Mouse (Mus musculus) forebrain, embryonic 14.5 days (tissue): ENCODE results near the gene Minpp1. TPM values are rescaled to one million over a fixed set of nuclear protein-coding genes. Genes with fewer than 3 reads are reported as not detected.

Experiments used
- ATAC-seq: fragments of 200-750 bp; cut with Nextera tagmentation; 2 replicates; pipeline ENCODE4 v1.8.0; 2017; ENCODE audit warnings: mild to moderate bottlenecking, moderate library complexity
- DNase-seq: peaks from one replicate; pipeline ENCODE4 v3.0.0-alpha.2; 2015; ENCODE audit warnings: low spot score
- H3K27ac ChIP-seq: fragments of 300-500 bp; sonication (generic); 2 replicates; pipeline ENCODE4 v1.5.1; 2014; ENCODE audit warnings: low read depth, mild to moderate bottlenecking, control low read depth, low read length, moderate library complexity
- H3K27me3 ChIP-seq: fragments of 300-500 bp; sonication (generic); replicated peaks from 2 replicates; pipeline ENCODE4 v1.6.1; 2014; ENCODE audit warnings: low read length, control low read depth, mixed read lengths; ENCODE audit not compliant: control insufficient read depth, insufficient read depth
- H3K36me3 ChIP-seq: fragments of 300-500 bp; sonication (generic); 2 replicates; pipeline ENCODE4 v1.6.1; 2014; ENCODE audit warnings: low read length, control low read depth; ENCODE audit not compliant: control insufficient read depth, insufficient read depth
- H3K4me1 ChIP-seq: fragments of 300-500 bp; sonication (generic); 2 replicates; pipeline ENCODE4 v1.6.1; 2014; ENCODE audit warnings: antibody characterized with exemption, low read length, control low read depth; ENCODE audit not compliant: control insufficient read depth, insufficient read depth
- H3K4me2 ChIP-seq: fragments of 300-500 bp; sonication (generic); 2 replicates; pipeline ENCODE4 v1.6.1; 2014; ENCODE audit warnings: mild to moderate bottlenecking, control low read depth, low read length
- H3K4me3 ChIP-seq: fragments of 300-500 bp; sonication (generic); 2 replicates; pipeline ENCODE4 v1.5.1; 2014; ENCODE audit warnings: low read depth, low read length, control low read depth
- H3K9ac ChIP-seq: fragments of 300-500 bp; sonication (generic); 2 replicates; pipeline ENCODE4 v1.6.1; 2014; ENCODE audit warnings: mild to moderate bottlenecking, low read length, control low read depth, moderate library complexity
- H3K9me3 ChIP-seq: fragments of 300-500 bp; sonication (generic); replicated peaks from 2 replicates; pipeline ENCODE4 v1.6.1; 2016; ENCODE audit warnings: low read length, control low read depth, mixed read lengths; ENCODE audit not compliant: control insufficient read depth
- WGBS: fragments of 180-500 bp; shearing (Covaris S2); extraction: QIAGEN DNeasy Blood & Tissue Kit; methylation state at CpG from one replicate; pipeline ENCODE4 v1.1.7; 2014; 5-methylcytosine and 5-hydroxymethylcytosine counted together
- polyA plus RNA-seq: library from polyadenylated mRNA; unstranded; fragments of >200 nt; fragmentation: Nextera tagmentation; extraction: Ambion mirVana; gene quantifications from 2 replicates; pipeline ENCODE4 v1.2.1, GENCODE M21; 2014

Gene Minpp1
- polyA plus RNA-seq, 1 experiment from 2014 or later = 37.5 TPM

GRCm38 (mm10) chr19:32527139-32527538 lies 41.6 kb downstream of the Minpp1 start:
- Histone ChIP-seq H3K4me3 (no peak overlapping the region), H3K4me1 (no peaks in the 10 kb centered on the region), H3K9ac (no peak overlapping the region), H3K36me3 (no peaks in the 10 kb centered on the region), H3K27me3 (no peaks in the 10 kb centered on the region), H3K4me2 (no peak overlapping the region), H3K9me3 (no peaks in the 10 kb centered on the region), H3K27ac (no peak overlapping the region)
- WGBS = 95% methylated on average over 5 of the region's 5 CpGs
- DNase-seq (no peak), ATAC-seq (no peak)

- DNase-seq = no peak
- no peak overlapping the region for H3K4me2 ChIP-seq
- WGBS = 53% methylated on average over 3 of the region's 3 CpGs
- H3K9me3 ChIP-seq = no peaks in the 10 kb centered on the region
- no peaks in the 10 kb centered on the region for H3K27me3 ChIP-seq
- H3K36me3 ChIP-seq = no peaks in the 10 kb centered on the region
- no peak overlapping the region for H3K9ac ChIP-seq
- no peak overlapping the region for H3K4me3 ChIP-seq
- no peak for ATAC-seq
- H3K27ac ChIP-seq = no peak overlapping the region
- H3K4me1 ChIP-seq = no peaks in the 10 kb centered on the region
Measured at GRCm38 (mm10) chr19:32528723-32529122, 43.2 kb downstream of the Minpp1 start.

- no peak for DNase-seq
- H3K4me2 ChIP-seq = no peak overlapping the region
- no peaks in the 10 kb centered on the region for H3K4me1 ChIP-seq
- no peak overlapping the region for H3K9ac ChIP-seq
- 48% methylated on average over 11 of the region's 11 CpGs for WGBS
- no peaks in the 10 kb centered on the region for H3K36me3 ChIP-seq
- H3K9me3 ChIP-seq = no peaks in the 10 kb centered on the region
- H3K27ac ChIP-seq = no peak overlapping the region
- no peaks in the 10 kb centered on the region for H3K27me3 ChIP-seq
- no peak for ATAC-seq
- no peak overlapping the region for H3K4me3 ChIP-seq
Measured at GRCm38 (mm10) chr19:32529252-32529942, 43.8 kb downstream of the Minpp1 start.

GRCm38 (mm10) chr19:32530296-32530695 lies 44.7 kb downstream of the Minpp1 start:
- H3K27ac ChIP-seq = no peak overlapping the region
- 91% methylated on average over 7 of the region's 7 CpGs for WGBS
- no peak overlapping the region for H3K4me2 ChIP-seq
- DNase-seq (no peak), ATAC-seq (no peak)
- no peak overlapping the region for H3K4me3 ChIP-seq
- H3K9ac ChIP-seq = no peak overlapping the region
- no peaks in the 10 kb centered on the region for H3K27me3 ChIP-seq
- H3K36me3 ChIP-seq = no peaks in the 10 kb centered on the region
- H3K4me1 ChIP-seq = no peaks in the 10 kb centered on the region
- H3K9me3 ChIP-seq = no peaks in the 10 kb centered on the region

- no peak overlapping the region for H3K4me2 ChIP-seq
- no peak overlapping the region for H3K9ac ChIP-seq
- H3K4me1 ChIP-seq = no peaks in the 10 kb centered on the region
- no peak overlapping the region for H3K27ac ChIP-seq
- no peak overlapping the region for H3K4me3 ChIP-seq
- no peak for DNase-seq
- no peaks in the 10 kb centered on the region for H3K36me3 ChIP-seq
- no peak for ATAC-seq
- 76% methylated on average over 3 of the region's 3 CpGs for WGBS
- H3K9me3 ChIP-seq = no peaks in the 10 kb centered on the region
- no peaks in the 10 kb centered on the region for H3K27me3 ChIP-seq
Measured at GRCm38 (mm10) chr19:32532331-32532730, 46.8 kb downstream of the Minpp1 start.

GRCm38 (mm10) chr19:32532737-32533505 lies 47.4 kb downstream of the Minpp1 start:
- H3K36me3 ChIP-seq = no peaks in the 10 kb centered on the region
- no peak for DNase-seq
- no peak overlapping the region for H3K9ac ChIP-seq
- no peaks in the 10 kb centered on the region for H3K9me3 ChIP-seq
- no peak overlapping the region for H3K4me3 ChIP-seq
- no peak overlapping the region for H3K4me2 ChIP-seq
- H3K4me1 ChIP-seq = no peaks in the 10 kb centered on the region
- no peak overlapping the region for H3K27ac ChIP-seq
- no peaks in the 10 kb centered on the region for H3K27me3 ChIP-seq
- 84% methylated on average over 7 of the region's 7 CpGs for WGBS
- no peak for ATAC-seq

GRCm38 (mm10) chr19:32534887-32535286 lies 49.3 kb downstream of the Minpp1 start:
- Histone ChIP-seq H3K4me3 (no peak overlapping the region), H3K27me3 (no peaks in the 10 kb centered on the region), H3K9me3 (no peaks in the 10 kb centered on the region), H3K9ac (no peak overlapping the region), H3K4me1 (no peaks in the 10 kb centered on the region), H3K36me3 (no peaks in the 10 kb centered on the region), H3K4me2 (no peak overlapping the region), H3K27ac (no peak overlapping the region)
- ATAC-seq = no peak
- no peak for DNase-seq

- no peaks in the 10 kb centered on the region for H3K9me3 ChIP-seq
- no peaks in the 10 kb centered on the region for H3K27me3 ChIP-seq
- no peak for ATAC-seq
- H3K4me1 ChIP-seq = no peaks in the 10 kb centered on the region
- no peak overlapping the region for H3K4me2 ChIP-seq
- WGBS = 78% methylated on average over 9 of the region's 9 CpGs
- no peaks in the 10 kb centered on the region for H3K36me3 ChIP-seq
- no peak overlapping the region for H3K27ac ChIP-seq
- no peak for DNase-seq
- no peak overlapping the region for H3K9ac ChIP-seq
- H3K4me3 ChIP-seq = no peak overlapping the region
Measured at GRCm38 (mm10) chr19:32542784-32543490, 57.4 kb downstream of the Minpp1 start.

GRCm38 (mm10) chr19:32547396-32547795 lies 61.8 kb downstream of the Minpp1 start:
- Histone ChIP-seq H3K36me3 (no peaks in the 10 kb centered on the region), H3K27ac (no peak overlapping the region), H3K27me3 (no peaks in the 10 kb centered on the region), H3K9ac (no peak overlapping the region), H3K4me3 (no peak overlapping the region), H3K4me2 (no peak overlapping the region), H3K9me3 (no peaks in the 10 kb centered on the region), H3K4me1 (no peaks in the 10 kb centered on the region)
- WGBS = 94% methylated on average over 3 of the region's 3 CpGs
- no peak for ATAC-seq
- no peak for DNase-seq
